Mouse (Mus musculus) brain, embryonic 18.5 days (tissue): ENCODE results near the gene Cdkl5.

ENCODE experiments used
- DNase-seq: peaks from one replicate; pipeline ENCODE4 v3.0.0-alpha.2; 2012; ENCODE audit warnings: low read depth, low spot score

Cdkl5 gene

DNA sequence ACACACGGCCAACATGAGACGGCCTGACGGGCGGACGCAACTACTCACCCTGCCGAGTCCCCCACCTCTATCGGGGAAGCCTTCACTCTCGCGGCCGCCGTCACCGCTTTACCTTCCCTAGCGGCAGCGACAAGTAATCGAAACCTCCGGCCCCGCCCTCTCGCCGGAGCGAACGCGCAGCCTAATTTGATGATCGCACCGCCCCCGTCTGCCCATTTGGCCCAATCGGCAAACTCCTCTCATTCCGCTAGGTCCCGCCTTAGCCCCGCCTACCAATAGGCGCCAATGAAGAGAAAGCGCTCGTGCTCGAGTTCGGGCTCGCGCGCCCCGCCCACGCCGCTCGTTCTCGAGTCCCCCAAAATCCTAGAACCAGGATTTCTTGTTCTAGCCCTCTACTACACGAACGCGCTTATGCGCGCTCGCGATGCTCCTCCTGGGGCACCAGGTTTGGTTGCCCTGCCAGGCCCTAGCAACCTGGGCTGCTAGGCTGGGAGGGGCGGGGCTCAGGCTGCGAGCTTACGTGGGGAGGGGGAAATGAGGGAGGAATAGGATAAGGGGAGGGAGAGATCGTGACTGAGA is at the start of gene Cdkl5:
Cdkl5 (minus strand) TSS at position 162 of the 579 bp plus-strand sequence.
- DNase-seq, result peak; percentile 92

DNA sequence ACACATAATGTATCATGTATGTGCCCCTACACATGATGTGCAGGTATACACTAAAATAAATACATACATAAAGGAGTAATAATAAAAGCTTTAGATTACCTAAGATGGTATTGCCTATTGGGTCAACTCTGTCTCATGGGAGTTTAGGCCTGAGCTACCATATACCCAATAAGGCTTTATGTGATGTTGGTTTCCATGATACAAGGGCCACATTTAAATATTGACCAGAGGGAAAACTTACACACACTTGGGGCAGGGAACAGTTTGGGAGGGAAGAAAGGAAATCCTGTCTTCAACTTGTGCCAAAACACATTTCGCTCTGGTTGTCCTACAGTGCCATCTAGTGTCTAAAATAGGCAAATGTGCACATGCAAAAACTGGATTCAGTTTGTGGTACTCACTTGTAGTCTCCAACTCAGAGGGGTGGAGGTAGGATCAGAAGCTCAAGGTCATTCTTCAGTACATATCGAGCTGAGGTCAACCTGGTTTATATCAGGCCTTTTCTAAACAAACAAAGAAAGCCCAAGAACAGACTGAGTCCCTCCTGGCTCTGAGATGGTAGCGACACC is 38.8 kb upstream of the Cdkl5 start:
- no peak for DNase-seq

DNA sequence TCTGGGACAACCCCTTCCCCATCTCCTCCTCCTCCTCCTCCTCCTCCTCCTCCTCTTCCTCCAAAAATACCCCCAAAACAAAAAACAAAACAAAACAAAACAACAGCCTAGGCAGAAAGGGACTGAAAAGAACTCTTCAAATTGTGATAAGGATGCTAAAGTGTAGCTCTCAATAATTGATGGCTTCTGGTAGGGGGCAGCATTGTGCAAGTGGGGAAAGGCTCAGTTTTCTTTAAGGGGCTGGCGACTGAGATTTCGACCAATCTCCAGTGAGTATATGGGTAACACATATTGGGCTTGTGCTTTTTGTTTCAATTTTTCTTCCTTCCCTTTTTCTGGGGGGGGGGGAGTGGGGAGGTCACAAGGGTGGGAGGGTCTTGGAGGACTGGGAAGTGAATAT is 37.9 kb upstream of the Cdkl5 start:
- DNase-seq, result no peak

DNA sequence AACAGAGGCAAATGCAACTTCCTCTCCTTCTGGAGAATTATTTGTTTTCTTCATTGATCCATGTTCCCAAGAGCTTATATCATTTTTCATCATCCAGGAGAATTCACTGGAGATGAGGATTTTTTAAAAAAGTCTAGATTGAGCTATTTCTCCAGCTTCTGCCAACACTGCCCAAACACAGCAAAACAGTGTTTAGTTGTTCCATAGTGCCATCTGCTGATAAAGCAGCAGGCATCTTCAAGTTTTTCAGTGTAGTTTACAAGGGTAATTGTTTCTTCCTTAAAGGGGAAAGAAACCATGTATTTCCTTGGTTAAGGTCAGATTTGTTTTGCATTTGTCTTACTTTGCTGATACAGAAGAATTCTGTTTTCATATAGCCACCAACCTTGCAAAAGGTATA is 35.7 kb upstream of the Cdkl5 start:
- DNase-seq, result no peak

DNA sequence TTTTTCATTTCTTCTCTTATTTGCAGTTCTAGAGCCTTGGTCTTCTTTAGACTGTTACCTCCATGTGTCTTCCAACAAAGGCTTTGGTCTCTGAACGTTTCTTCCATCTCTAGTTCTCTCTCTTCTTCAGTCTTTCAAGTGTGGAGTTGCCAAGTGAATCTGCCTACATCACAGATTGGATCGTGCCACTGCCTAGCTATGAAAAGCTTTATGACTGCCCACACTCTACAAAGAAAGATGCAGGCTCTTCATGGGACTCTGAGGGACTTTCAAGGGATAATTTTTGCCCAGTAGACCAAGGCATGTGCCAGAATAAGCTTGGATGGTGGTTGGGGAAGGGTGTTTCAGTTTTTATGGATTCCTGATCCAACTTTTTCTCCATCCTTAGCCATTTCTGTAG is 30.0 kb upstream of the Cdkl5 start:
- no peak for DNase-seq

DNA sequence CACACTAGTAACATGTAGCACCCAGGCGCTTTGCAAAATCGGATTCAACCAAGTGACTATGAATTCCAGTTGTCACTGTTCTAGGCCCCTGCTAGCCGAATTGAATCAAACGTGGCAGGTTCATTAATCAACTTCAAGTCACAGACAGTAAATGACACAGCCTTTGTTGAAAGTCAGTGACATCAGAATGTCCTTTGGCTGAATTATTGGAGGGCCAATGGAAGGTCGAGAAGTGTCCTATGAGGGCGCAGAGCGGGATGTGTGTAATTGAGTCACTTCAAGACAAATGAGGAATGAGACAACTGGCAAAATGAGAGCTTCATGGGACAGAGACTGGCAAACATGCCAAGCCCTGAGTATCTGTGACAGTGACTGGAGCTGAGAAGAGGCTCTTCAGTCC is 27.0 kb upstream of the Cdkl5 start:
- no peak for DNase-seq

DNA sequence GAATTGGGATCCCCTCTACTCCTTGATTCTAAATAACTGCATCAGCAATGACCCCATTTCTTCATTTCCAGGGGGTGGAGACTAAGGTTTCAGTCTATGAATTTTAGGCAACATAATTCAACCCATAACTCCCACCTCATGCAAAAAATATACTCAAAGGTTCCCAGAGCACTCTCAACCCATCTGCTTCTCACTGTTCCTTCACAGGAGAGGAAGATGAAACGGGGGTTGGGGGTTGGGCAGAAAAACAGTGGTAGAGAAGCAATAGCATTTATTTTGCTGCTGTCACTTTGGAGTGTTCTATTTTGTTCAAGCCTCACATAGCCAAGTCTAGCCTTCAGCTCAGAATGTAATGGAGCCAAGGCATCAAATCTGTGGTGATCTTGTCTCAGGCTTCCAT is 23.7 kb upstream of the Cdkl5 start:
- no peak for DNase-seq

DNA sequence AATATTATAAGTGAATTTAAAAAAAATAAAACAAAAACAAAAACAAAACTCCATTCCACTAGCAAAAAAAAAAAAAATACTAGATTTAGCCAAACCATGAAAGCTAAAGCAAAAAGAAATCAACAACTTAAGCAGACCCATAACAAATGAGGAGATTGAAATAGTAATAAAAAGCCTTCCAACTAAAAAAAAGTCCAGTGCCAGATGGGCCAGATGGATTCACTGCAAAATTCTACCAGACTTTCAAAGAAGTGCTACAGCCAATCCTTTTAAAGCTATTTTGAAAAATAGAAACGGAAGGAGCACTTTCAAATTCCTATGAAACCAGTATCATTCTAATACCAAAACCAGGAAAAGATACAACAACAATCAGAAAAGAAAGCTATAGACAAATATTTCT is 11.8 kb upstream of the Cdkl5 start:
- no peak for DNase-seq

DNA sequence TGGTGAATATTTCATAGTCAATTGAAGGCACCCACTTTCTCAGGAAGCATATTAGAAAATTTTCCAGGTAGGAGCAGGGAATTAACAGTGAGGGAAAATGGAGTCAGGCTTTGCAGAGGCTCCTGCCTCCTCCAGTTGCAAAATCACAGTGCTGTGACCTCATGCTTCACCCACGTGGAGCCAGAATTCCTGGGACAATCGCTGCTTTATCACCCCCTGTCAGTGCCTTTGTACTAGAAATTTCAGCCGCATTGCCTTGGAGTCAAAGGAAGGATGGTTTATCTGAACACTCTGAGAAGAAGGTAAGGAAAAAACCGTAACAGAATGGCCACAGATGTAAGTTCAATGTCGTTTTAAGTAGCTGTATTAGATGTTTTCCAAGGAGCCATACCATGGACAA is 1.5 kb upstream of the Cdkl5 start:
- DNase-seq, result no peak

DNA sequence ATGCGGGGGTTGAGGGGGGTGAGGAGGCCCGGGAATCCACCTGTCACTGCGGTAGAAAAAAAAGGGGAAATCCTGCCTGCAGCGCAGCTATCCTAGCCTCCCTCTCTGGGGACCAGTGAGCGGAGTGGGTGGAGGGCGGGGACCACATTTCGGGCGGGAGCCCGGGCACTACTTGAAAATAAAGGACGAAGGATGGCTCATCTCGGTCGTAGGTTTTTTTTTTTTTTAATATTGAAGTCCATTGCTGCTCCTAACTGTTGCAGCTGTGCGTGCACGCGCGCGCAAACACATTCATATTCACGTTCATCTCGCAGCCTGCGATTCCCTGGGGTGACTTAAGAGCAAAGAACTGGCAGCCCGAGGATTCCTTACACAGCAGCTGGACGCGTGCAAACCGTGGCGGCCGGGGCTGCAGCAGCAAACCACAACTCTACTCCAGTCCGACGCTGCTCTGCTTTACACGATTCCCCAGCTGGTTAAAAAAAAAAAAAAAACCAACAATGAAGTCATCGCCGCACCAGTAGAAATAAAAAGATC is 695 bp upstream of the Cdkl5 start:
- peak; percentile 45 for DNase-seq

DNA sequence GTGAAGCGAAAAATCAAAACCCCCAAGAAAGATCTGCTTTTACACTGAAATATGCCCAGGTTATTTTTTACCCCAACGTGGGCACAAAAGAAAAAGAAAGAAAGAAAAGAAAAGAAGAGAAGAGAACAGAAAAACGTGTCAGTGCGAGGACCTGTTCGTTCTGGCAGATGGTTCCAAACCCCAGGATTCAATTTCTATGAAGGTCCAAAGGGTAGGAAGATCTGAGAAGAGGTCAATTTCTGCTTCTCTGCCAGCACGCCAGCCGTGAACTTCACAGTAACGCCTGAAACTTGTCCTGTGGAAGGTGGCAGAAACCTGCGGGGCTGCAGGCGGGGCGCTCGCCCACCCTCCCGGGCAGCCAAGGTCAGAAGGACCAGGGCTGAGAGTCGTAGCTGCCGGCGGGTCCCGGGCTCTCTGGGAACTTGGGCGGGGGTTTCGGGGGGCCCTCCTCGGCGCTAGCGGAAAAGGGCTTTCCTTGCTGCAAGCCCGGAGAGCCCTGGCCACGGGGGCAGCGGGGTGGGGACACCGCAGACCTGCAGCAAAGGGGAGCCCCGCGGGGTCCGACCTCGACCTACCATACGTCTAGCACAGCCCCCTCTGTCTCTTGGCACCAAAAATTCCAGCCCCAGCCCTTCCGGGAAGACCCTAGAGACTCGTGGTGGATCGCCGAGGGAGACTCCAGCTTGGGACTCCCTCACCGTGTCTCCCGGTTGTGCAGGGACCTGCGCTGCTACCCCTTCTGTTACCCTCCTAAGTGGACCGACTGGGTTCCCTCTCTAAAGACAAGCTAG is 560 bp downstream of the Cdkl5 start:
- DNase-seq, result no peak

DNA sequence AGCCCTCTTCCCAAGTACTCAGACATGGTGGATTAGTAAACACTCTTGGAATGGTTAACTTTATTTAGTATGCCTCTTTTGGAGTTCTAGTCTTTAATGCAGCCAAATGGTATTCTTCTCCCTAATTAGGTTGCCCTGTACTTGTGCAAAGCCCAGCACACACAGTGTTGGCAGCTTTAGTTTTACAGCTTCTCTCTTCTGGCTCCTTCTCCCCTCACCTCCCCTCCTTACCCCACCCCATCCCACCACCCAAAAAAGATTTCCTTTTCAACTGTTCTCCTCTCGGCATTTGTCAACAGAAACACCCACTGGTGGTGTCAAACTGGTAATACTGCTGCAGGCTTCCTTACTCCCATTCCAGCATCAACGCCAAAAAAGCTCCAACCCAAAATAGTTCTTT is 1.8 kb downstream of the Cdkl5 start:
- DNase-seq, result no peak

DNA sequence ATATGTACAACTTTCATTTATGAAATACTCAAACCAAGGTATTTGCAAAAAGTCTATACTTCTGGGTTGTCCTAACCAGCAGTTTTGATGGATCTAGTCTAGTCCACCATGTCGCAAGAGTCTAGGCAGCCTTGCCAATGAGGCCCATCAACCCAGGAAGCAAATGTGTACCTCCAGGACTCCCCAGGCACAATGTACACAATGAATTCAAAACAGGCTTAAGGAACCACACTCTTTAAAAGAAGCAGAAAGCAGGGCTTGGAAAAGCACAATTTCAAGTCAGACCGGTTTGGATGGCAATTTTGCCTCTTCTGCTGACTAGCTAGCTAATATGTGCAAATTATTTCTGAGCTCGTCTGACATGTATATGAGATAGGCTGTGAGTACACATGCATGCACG is 4.2 kb downstream of the Cdkl5 start:
- no peak for DNase-seq

DNA sequence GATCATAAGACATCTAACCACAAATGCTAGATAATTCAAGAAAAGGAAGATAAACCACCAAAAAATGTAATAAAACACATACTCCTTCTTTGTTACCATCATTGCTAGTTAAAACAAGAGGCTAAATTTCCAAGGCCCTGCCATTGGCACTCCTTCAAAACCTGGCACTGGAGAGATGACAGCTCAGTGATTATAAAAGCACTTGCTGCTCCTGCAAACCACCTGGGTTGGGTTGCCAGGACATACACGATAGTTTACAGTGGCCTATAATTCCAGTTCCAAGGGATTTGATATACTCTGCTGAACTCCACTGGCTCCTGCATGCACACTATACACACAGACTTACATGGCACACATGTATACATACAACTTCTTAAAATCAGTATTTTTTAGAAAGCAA is 16.6 kb downstream of the Cdkl5 start:
- no peak for DNase-seq

DNA sequence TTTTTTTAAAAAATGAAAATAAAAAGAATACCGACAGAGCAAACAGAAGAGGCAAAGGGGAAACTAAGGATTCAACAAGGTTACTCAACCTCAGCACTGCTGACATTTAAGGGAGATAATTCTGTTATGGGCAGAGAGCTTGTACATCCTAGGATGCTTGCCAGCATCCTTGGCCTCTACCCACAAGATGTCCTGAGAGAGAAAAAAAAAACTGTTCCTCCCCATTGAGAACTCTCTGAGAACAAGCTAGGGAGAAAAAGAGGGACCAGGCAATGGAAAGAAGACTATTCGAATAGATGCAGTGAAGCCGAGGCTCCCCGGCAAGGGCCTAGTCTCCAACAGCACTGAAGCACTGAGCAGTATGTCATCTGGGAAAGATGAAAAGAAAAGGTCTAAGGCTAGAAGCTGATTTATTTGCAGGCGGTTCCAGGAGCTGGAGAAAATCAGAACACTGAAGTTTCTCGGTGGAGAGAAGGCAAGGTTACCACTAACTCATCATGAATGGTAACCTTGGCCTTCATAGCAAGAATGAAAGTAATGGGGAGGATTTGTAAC is 22.4 kb downstream of the Cdkl5 start:
- DNase-seq, result no peak

DNA sequence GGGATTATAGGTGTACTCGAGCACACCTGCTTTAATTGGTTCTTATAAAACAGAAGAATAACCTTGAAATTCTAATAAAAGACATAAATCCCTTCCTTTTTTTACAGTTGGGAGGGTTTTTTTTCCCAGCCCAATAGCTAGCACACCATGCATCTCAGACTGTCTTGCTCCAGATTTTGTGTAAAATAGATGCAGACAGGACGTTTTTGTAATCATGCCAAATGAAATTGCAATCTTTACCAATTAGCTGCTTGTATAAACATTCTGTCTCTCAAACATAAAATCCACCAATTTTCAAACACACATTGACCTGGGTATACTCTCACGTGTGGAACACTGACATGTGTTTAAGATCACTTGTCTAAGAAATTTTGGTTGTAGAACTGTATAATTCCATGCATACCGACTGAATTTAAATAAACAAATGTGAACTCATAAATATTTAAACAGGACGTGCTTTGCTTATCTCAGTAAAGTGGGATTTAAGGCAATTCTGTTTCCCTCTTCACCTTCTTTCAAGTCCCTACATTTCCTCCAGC is 35.8 kb downstream of the Cdkl5 start:
- peak; percentile 28 for DNase-seq

DNA sequence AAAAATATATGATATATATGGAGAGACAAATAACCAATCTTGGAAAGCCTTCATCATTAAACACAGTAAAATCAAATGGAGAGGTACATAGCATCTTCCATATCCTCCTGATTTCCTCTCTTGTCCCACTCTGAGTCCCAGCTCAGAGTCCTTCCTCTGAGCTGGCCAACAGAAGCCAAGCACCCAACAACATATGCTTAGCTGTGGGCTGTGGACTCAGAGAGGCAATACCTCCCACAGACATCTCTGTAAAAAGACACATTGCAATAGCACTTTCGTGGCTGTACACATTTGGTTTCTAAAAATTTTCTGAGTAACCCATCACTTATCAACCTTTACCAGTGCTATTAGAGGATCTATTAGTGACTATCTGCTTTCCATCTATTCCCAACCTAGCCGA is 44.9 kb downstream of the Cdkl5 start:
- no peak for DNase-seq

DNA sequence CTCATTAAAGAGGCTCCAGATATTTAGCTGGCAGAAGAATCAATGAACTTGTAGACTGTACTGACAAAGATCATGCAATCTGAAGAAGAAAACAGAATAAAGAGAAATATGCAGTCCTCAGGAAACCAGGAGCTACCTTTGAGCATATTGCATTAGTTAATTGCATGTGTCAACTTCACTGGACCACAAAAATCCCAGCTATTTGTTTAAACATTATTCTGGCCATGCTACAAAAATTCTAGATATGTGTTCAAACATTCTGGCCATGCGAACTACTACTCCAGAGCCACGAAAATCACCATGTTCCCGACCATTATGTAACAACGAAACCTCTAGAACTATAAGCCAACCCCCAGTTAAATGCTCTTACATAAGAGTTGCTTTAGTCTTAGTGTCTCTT is 49.8 kb downstream of the Cdkl5 start:
- no peak for DNase-seq

DNA sequence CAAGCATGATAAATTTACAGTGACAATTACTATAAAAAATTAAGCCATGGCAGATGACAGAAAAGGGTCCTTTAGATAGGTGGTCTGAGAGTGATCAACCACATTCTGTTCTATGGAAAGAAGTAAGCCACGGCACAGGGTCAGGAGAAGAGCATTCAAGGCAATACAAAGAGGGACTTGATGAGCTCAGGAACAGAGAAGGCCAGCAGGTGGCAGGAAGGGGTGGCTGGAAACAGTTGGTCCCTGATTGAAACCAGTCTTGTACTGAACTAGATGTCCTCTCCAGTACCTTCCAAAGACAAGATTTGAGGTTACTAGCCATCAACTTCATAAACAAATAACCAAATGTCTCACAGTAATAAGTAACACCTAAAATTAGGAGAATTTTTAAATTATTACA is 59.0 kb downstream of the Cdkl5 start:
- no peak for DNase-seq

DNA sequence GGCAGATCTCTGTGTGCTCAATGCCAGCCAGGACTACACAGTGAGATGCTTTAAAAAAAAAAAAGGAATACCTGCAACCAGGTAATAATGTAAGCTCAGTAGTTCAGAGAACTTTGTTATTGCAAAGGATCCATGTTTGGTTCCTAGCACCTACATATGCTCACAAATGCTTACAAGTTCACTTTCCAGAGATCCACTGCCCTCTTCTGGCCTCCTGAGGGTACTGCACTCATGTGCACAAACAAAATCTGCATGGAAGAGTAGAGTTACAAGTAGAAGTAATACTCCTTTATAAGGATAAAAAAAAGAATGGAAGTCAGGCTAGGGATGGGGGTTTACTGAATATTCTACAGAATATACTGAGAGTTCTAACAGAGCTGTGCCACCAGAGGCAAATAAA is 63.8 kb downstream of the Cdkl5 start:
- no peak for DNase-seq

DNA sequence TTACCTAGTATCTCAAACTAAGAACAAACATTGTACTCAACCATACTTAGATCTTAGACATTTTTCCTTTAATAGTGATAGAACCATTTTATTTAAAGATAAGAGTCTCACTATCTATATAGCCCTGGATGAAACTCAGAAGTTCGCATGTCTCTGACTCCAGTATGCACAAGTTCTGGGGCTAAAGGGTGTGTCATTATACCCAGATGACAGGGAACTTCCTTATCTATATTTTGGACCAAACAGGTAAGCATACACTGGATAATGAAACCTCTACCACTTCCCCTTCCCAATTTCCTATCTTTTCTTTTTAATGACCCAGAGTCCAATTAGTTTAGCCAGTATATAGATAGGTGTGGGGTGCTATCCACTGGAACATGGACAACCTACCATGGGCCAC is 65.6 kb downstream of the Cdkl5 start:
- no peak for DNase-seq

DNA sequence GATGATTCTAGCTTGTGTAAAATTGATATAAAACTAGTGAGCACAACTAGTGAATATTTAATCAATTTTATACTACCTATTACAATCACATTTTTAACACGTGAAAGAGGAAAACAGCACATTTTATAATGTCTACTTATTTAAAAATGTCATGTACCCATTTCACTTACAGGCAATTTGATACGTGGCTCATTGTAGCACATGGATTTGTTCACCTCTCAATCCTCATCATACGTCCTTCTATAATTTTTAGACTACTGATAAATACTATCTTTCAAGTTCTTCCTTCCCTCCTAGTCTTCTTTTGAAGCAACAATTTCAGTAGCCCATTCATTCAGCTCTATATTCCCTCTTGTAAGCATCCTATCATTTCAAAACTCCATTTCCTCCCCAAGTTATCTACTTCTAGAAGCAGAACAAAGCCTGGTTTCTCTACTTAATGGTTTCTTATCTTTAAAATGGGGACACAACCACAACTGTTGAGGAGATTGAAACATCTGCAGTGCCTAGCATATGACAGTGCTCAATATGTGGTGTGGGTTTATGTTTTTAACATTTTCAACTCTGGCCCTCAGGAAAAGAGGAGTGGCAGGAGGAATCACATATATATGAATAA is 75.4 kb downstream of the Cdkl5 start:
- no peak for DNase-seq
